Mouse (Mus musculus) liver, adult 2 months (tissue): ENCODE measurements at regions not wholly inside any gene's neighbourhood (a gene's known extent, or its start where the extent isn't known, plus 50 kb on each side); places are given as distances from the start of the nearest gene placed in this dataset.

ENCODE experiments used
- CTCF ChIP-seq: fragments of 200-500 bp; IDR thresholded peaks from 2 replicates; pipeline ENCODE4 v1.5.1; 2011; ENCODE audit warnings: low read depth, low read length, control low read depth
- POLR2A ChIP-seq: fragments of 200-500 bp; IDR thresholded peaks from 2 replicates; pipeline ENCODE4 v1.6.1; 2011; ENCODE audit warnings: low read length, control low read depth; ENCODE audit not compliant: insufficient read depth; ENCODE audit errors: extremely low read depth

DNA sequence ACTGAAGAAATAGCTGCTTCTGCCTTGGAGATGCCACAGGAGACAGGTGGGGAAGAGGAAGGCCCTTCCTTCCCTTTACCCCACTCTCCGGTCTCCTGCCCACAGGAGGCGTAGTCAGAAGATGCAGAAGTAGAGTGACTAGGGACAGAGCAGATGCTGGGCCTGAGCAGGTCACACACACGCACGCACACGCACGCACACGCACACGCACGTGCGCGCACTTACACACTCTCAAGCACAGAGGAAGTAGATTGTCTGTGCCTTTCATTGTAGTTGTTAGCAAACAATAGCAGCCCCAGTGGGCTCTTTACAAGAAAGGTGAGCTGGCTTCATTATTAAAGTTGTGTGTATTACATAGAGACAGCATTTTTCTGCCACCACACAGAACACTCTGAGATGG lies 144.3 kb upstream of the Car8 start:
- no peak for TF ChIP-seq CTCF
- TF ChIP-seq POLR2A: no peak
